Mouse (Mus musculus) 3T3-L1 (cell line): Measurements from ENCODE around the gene Cnnm4.
A peak's percentile ranks its signal among the peaks of the same experiment; 100 is the strongest.

ENCODE experiments used
- DNase-seq: peaks from one replicate; pipeline ENCODE4 v3.0.0-alpha.2; 2015; ENCODE audit warnings: low read depth, low spot score

The Cnnm4 gene

GRCm38 (mm10) chr1:36472106-36472440 is 653 bp downstream of the Cnnm4 start:
- no peak for DNase-seq

GRCm38 (mm10) chr1:36473211-36473780 is 1.9 kb downstream of the Cnnm4 start:
- no peak for DNase-seq

GRCm38 (mm10) chr1:36474646-36475045 is 3.2 kb downstream of the Cnnm4 start:
- no peak for DNase-seq

- peak; percentile 32 for DNase-seq
Observed at GRCm38 (mm10) chr1:36475480-36476110, 4.2 kb downstream of the Cnnm4 start.

- DNase-seq = no peak
Observed at GRCm38 (mm10) chr1:36476426-36476825, 5.0 kb downstream of the Cnnm4 start.

GRCm38 (mm10) chr1:36478343-36478795 is 6.9 kb downstream of the Cnnm4 start:
- no peak for DNase-seq

GRCm38 (mm10) chr1:36479903-36480899 is 8.8 kb downstream of the Cnnm4 start:
- DNase-seq = no peak

- DNase-seq = no peak
Observed at GRCm38 (mm10) chr1:36483825-36484224, 12.4 kb downstream of the Cnnm4 start.

- peak; percentile 40 for DNase-seq
Observed at GRCm38 (mm10) chr1:36485080-36485479, 13.7 kb downstream of the Cnnm4 start.

GRCm38 (mm10) chr1:36487111-36487510 is 15.7 kb downstream of the Cnnm4 start:
- DNase-seq = no peak

- DNase-seq = no peak
Observed at GRCm38 (mm10) chr1:36489661-36490060, 18.2 kb downstream of the Cnnm4 start.

- peak; percentile 68 for DNase-seq
Observed at GRCm38 (mm10) chr1:36492416-36493139, 21.2 kb downstream of the Cnnm4 start.

- no peak for DNase-seq
Observed at GRCm38 (mm10) chr1:36493299-36493698, 21.9 kb downstream of the Cnnm4 start.

GRCm38 (mm10) chr1:36496719-36497118 is 25.3 kb downstream of the Cnnm4 start:
- DNase-seq = peak; percentile 44

- DNase-seq = no peak
Observed at GRCm38 (mm10) chr1:36497312-36497711, 25.9 kb downstream of the Cnnm4 start.

GRCm38 (mm10) chr1:36501261-36501660 is 29.8 kb downstream of the Cnnm4 start:
- peak; percentile 82 for DNase-seq

GRCm38 (mm10) chr1:36508238-36508637 is 36.8 kb downstream of the Cnnm4 start:
- DNase-seq = no peak

GRCm38 (mm10) chr1:36511289-36512021 is 40.0 kb downstream of the Cnnm4 start, which contains the start of gene Cnnm3:
Gene Cnnm3, plus strand, starts transcription at chr1:36511867.
- DNase-seq = peak; percentile 95

GRCm38 (mm10) chr1:36512089-36512965 is 40.9 kb downstream of the Cnnm4 start:
- DNase-seq = peak; percentile 26

- no peak for DNase-seq
Observed at GRCm38 (mm10) chr1:36512966-36513280, 41.5 kb downstream of the Cnnm4 start.
